Mouse (Mus musculus) midbrain, embryonic 16.5 days (tissue): ENCODE data around the gene Sfxn5. TPM values are rescaled to one million over a fixed set of nuclear protein-coding genes. Genes with fewer than 3 reads are reported as not detected.

Source experiments
- ATAC-seq: fragments of 200-750 bp; cut with Nextera tagmentation; 2 replicates; pipeline ENCODE4 v1.8.0; 2017; ENCODE audit warnings: moderate TSS enrichment
- H3K27ac ChIP-seq: fragments of 300-500 bp; sonication (generic); 2 replicates; pipeline ENCODE4 v1.5.1; 2014; ENCODE audit warnings: mild to moderate bottlenecking, low read length, mixed read lengths
- H3K27me3 ChIP-seq: fragments of 300-500 bp; sonication (generic); 2 replicates; pipeline ENCODE4 v1.6.1; 2014; ENCODE audit warnings: low read depth, low read length, mixed read lengths; ENCODE audit not compliant: control insufficient read depth, insufficient read depth
- H3K36me3 ChIP-seq: fragments of 300-500 bp; sonication (generic); 2 replicates; pipeline ENCODE4 v1.6.1; 2014; ENCODE audit warnings: mild to moderate bottlenecking, low read length, moderate library complexity, mixed read lengths; ENCODE audit not compliant: control insufficient read depth, insufficient read depth
- H3K4me1 ChIP-seq: fragments of 300-500 bp; sonication (generic); 2 replicates; pipeline ENCODE4 v1.6.1; 2014; ENCODE audit warnings: mild to moderate bottlenecking, low read length, mixed read lengths; ENCODE audit not compliant: control insufficient read depth, insufficient read depth
- H3K4me2 ChIP-seq: fragments of 300-500 bp; sonication (generic); 2 replicates; pipeline ENCODE4 v1.6.1; 2014; ENCODE audit warnings: mild to moderate bottlenecking, low read length, mixed read lengths
- H3K4me3 ChIP-seq: fragments of 300-500 bp; sonication (generic); 2 replicates; pipeline ENCODE4 v1.5.1; 2014; ENCODE audit warnings: low read depth, mild to moderate bottlenecking, low read length, moderate library complexity, mixed read lengths
- H3K9ac ChIP-seq: fragments of 300-500 bp; sonication (generic); 2 replicates; pipeline ENCODE4 v1.6.1; 2014; ENCODE audit warnings: low read depth, low read length, mixed read lengths
- H3K9me3 ChIP-seq: fragments of 300-500 bp; sonication (generic); replicated peaks from 2 replicates; pipeline ENCODE4 v1.6.1; 2014; ENCODE audit warnings: mild to moderate bottlenecking, low read length, mixed read lengths; ENCODE audit not compliant: control insufficient read depth, poor library complexity, severe bottlenecking
- WGBS: fragments of 180-500 bp; shearing (Covaris S2); extraction: QIAGEN DNeasy Blood & Tissue Kit; methylation state at CpG from one replicate; pipeline ENCODE4 v1.1.7; 2014; 5-methylcytosine and 5-hydroxymethylcytosine counted together
- polyA plus RNA-seq: library from polyadenylated mRNA; unstranded; fragments of >200 nt; fragmentation: Nextera tagmentation; extraction: Ambion mirVana; gene quantifications from 2 replicates; pipeline ENCODE4 v1.2.1, GENCODE M21; 2015

Sfxn5 gene
- polyA plus RNA-seq, 1 experiment from 2014 or later: 41.3 TPM

GRCm38 (mm10) chr6:85249821-85250220 lies 83.4 kb downstream of the Sfxn5 start:
- Histone ChIP-seq H3K4me1 (no peaks in the 10 kb centered on the region), H3K27ac (no peak overlapping the region), H3K9me3 (no peaks in the 10 kb centered on the region), H3K27me3 (no peaks in the 10 kb centered on the region), H3K36me3 (no peaks in the 10 kb centered on the region), H3K9ac (no peak overlapping the region), H3K4me2 (no peak overlapping the region), H3K4me3 (no peak overlapping the region)
- ATAC-seq: no peak
- 73% methylated on average over 9 of the region's 9 CpGs for WGBS

GRCm38 (mm10) chr6:85239044-85239489 lies 94.2 kb downstream of the Sfxn5 start:
- peak; percentile 44 for ATAC-seq
- Histone ChIP-seq H3K4me3 (no peak overlapping the region), H3K36me3 (no peaks in the 10 kb centered on the region), H3K9ac (no peak overlapping the region), H3K4me2 (no peak overlapping the region), H3K27me3 (no peaks in the 10 kb centered on the region), H3K27ac (no peak overlapping the region), H3K9me3 (no peaks in the 10 kb centered on the region), H3K4me1 (no peaks in the 10 kb centered on the region)
- WGBS: 11% methylated on average over 4 of the region's 4 CpGs

GRCm38 (mm10) chr6:85237595-85238337 lies 95.5 kb downstream of the Sfxn5 start:
- Histone ChIP-seq H3K9me3 (no peaks in the 10 kb centered on the region), H3K36me3 (no peaks in the 10 kb centered on the region), H3K4me1 (no peaks in the 10 kb centered on the region), H3K4me3 (no peak overlapping the region), H3K27ac (no peak overlapping the region), H3K9ac (no peak overlapping the region), H3K4me2 (no peak overlapping the region), H3K27me3 (no peaks in the 10 kb centered on the region)
- 54% methylated on average over 10 of the region's 10 CpGs for WGBS
- ATAC-seq: no peak

GRCm38 (mm10) chr6:85237001-85237400 lies 96.2 kb downstream of the Sfxn5 start:
- Histone ChIP-seq H3K9ac (no peak overlapping the region), H3K4me2 (no peak overlapping the region), H3K4me1 (no peaks in the 10 kb centered on the region), H3K27ac (no peak overlapping the region), H3K27me3 (no peaks in the 10 kb centered on the region), H3K4me3 (no peak overlapping the region), H3K36me3 (no peaks in the 10 kb centered on the region), H3K9me3 (no peaks in the 10 kb centered on the region)
- no peak for ATAC-seq
- 45% methylated on average over 5 of the region's 5 CpGs for WGBS

GRCm38 (mm10) chr6:85234796-85235195 lies 98.4 kb downstream of the Sfxn5 start:
- H3K4me3 ChIP-seq: no peak overlapping the region
- H3K4me2 ChIP-seq: no peak overlapping the region
- H3K9me3 ChIP-seq: no peaks in the 10 kb centered on the region
- H3K9ac ChIP-seq: no peak overlapping the region
- no peaks in the 10 kb centered on the region for H3K4me1 ChIP-seq
- no peak overlapping the region for H3K27ac ChIP-seq
- no peak for ATAC-seq
- H3K27me3 ChIP-seq: no peaks in the 10 kb centered on the region
- WGBS: 25% methylated on average over 5 of the region's 5 CpGs
- no peaks in the 10 kb centered on the region for H3K36me3 ChIP-seq

GRCm38 (mm10) chr6:85232836-85233623 lies 100.2 kb downstream of the Sfxn5 start:
- Histone ChIP-seq H3K9me3 (no peaks in the 10 kb centered on the region), H3K27me3 (no peaks in the 10 kb centered on the region), H3K36me3 (no peaks in the 10 kb centered on the region), H3K27ac (no peak overlapping the region), H3K4me2 (no peak overlapping the region), H3K9ac (no peak overlapping the region), H3K4me1 (no peaks in the 10 kb centered on the region), H3K4me3 (no peak overlapping the region)
- 44% methylated on average over 7 of the region's 7 CpGs for WGBS
- ATAC-seq: no peak

- Histone ChIP-seq H3K9ac (no peak overlapping the region), H3K9me3 (no peaks in the 10 kb centered on the region), H3K36me3 (no peaks in the 10 kb centered on the region), H3K27ac (no peak overlapping the region), H3K4me2 (no peak overlapping the region), H3K4me3 (no peak overlapping the region), H3K27me3 (no peaks in the 10 kb centered on the region), H3K4me1 (no peaks in the 10 kb centered on the region)
- 30% methylated on average over 4 of the region's 4 CpGs for WGBS
- ATAC-seq: no peak
Measured at GRCm38 (mm10) chr6:85232045-85232444, 101.2 kb downstream of the Sfxn5 start.

GRCm38 (mm10) chr6:85231469-85231868 lies 101.8 kb downstream of the Sfxn5 start:
- Histone ChIP-seq H3K4me2 (no peak overlapping the region), H3K9ac (no peak overlapping the region), H3K27ac (no peak overlapping the region), H3K36me3 (no peaks in the 10 kb centered on the region), H3K27me3 (no peaks in the 10 kb centered on the region), H3K4me1 (no peaks in the 10 kb centered on the region), H3K4me3 (no peak overlapping the region), H3K9me3 (no peaks in the 10 kb centered on the region)
- no peak for ATAC-seq
- WGBS: 22% methylated on average over 6 of the region's 6 CpGs

GRCm38 (mm10) chr6:85230762-85231161 lies 102.5 kb downstream of the Sfxn5 start:
- no peak for ATAC-seq
- Histone ChIP-seq H3K27ac (no peak overlapping the region), H3K9me3 (no peaks in the 10 kb centered on the region), H3K4me3 (no peak overlapping the region), H3K27me3 (no peaks in the 10 kb centered on the region), H3K36me3 (no peaks in the 10 kb centered on the region), H3K9ac (no peak overlapping the region), H3K4me2 (no peak overlapping the region), H3K4me1 (no peaks in the 10 kb centered on the region)
- 73% methylated on average over 3 of the region's 3 CpGs for WGBS
